Mouse (Mus musculus): ENCODE measurements around the gene Gng3. TPM values are rescaled to one million over a fixed set of nuclear protein-coding genes. Genes with fewer than 3 reads are reported as not detected.

Gene Gng3
- total and polyA plus RNA-seq, 3 experiments = 0.15 to 2.5 TPM; not detected in 1

DNA sequence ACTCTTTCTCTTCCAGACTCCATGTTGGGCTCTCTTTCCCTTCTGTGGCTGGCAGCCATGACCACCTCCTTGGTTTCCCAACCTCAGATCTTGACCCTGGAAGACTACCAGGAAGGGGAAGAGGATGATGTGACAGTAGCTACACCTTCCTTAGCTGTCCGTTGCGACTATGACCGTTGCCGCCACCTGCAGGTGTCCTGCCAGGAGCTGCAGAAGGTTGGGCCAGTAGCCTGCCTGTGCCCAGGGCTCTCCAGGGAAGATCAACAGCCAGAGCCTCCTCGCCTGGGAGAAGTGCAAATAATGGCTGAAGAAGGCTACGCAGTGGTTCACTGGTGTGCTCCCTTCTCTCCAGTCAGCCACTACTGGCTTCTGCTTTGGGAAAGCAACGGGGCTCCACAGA lies 12.6 kb upstream of the Gng3 start:
- DNase-seq (ENCODE audit: low read depth, low spot score) = no peak
- Histone ChIP-seq H3K27ac (ENCODE audit: control insufficient read depth, low read depth, low read length) (no peak overlapping the region), H3K27me3 (ENCODE audit: control insufficient read depth in 1 of 2, insufficient read depth in 2 of 2, low read length in 2 of 2) (no peaks in the 10 kb centered on the region), H3K9ac (ENCODE audit: control insufficient read depth, low read depth, low read length, poor library complexity, severe bottlenecking) (no peak overlapping the region), H3K9me3 (replicated peaks; ENCODE audit: insufficient read depth, low read length) (no peaks in the 10 kb centered on the region), H3K79me2 (ENCODE audit: control insufficient read depth, insufficient read depth, low read length, poor library complexity) (no peaks in the 10 kb centered on the region), H3K36me3 (ENCODE audit: control insufficient read depth in 1 of 2, insufficient read depth in 2 of 2, low read length in 2 of 2) (no peaks in the 10 kb centered on the region; a peak in 1 of 4 replicates), H3K4me1 (ENCODE audit: control insufficient read depth in 1 of 2, insufficient read depth in 2 of 2, low read length in 2 of 2) (no peaks in the 10 kb centered on the region), H3K4me3 (ENCODE audit: control insufficient read depth in 1 of 2, insufficient read depth in 1 of 2, low read depth in 2 of 2, low read length in 2 of 2) (no peak overlapping the region)
- TF ChIP-seq TAL1 (IDR thresholded peaks at IDR 0.05; ENCODE audit: low read length) (no peak), ZKSCAN1 (IDR thresholded peaks at IDR 0.05; ENCODE audit: low read depth, low read length) (no peak), CHD2 (IDR thresholded peaks at IDR 0.05; ENCODE audit: low read length) (no peak), HCFC1 (IDR thresholded peaks at IDR 0.05; ENCODE audit: low read depth, low read length) (no peak), EP300 (IDR thresholded peaks at IDR 0.05; ENCODE audit: low read depth in 1 of 2, low read length in 2 of 2) (no peak), KAT2A (conservative IDR thresholded peaks at IDR 0.05; ENCODE audit: low read depth, low read length) (no peak), TBP (IDR thresholded peaks at IDR 0.05; ENCODE audit: low read depth, low read length) (no peak), E2F4 (IDR thresholded peaks at IDR 0.05; ENCODE audit: borderline replicate concordance, low read depth, low read length) (no peak), MYC (IDR thresholded peaks at IDR 0.05; ENCODE audit: low read depth, low read length) (no peak), POLR2AphosphoS2 (IDR thresholded peaks at IDR 0.05; ENCODE audit: low read length) (no peak), USF2 (IDR thresholded peaks at IDR 0.05; ENCODE audit: borderline replicate concordance in 1 of 2, insufficient read depth in 1 of 2, low read depth in 1 of 2, low read length in 2 of 2) (no peak), SMC3 (IDR thresholded peaks at IDR 0.05; ENCODE audit: low read depth, low read length) (no peak), RCOR1 (IDR thresholded peaks at IDR 0.05; ENCODE audit: low read depth, low read length) (no peak), UBTF (IDR thresholded peaks at IDR 0.05; ENCODE audit: borderline replicate concordance, insufficient read depth, low read depth, low read length) (no peak), POLR2AphosphoS5 (IDR thresholded peaks at IDR 0.05; ENCODE audit: borderline replicate concordance, low read depth, low read length) (no peak), POLR2A (IDR thresholded peaks at IDR 0.05; ENCODE audit: control insufficient read depth in 1 of 2, insufficient read depth in 1 of 2, low read depth in 1 of 2, low read length in 2 of 2, poor library complexity in 1 of 2) (no peak), CTCF (IDR thresholded peaks at IDR 0.05 in 2 of 3, conservative IDR thresholded peaks at IDR 0.05 in 1 of 3; ENCODE audit: control insufficient read depth in 1 of 3, insufficient read depth in 1 of 3, low read depth in 2 of 3, low read length in 3 of 3, poor library complexity in 1 of 3, severe bottlenecking in 1 of 3) (no peak), NELFE (IDR thresholded peaks at IDR 0.05; ENCODE audit: low read depth, low read length) (no peak)

DNA sequence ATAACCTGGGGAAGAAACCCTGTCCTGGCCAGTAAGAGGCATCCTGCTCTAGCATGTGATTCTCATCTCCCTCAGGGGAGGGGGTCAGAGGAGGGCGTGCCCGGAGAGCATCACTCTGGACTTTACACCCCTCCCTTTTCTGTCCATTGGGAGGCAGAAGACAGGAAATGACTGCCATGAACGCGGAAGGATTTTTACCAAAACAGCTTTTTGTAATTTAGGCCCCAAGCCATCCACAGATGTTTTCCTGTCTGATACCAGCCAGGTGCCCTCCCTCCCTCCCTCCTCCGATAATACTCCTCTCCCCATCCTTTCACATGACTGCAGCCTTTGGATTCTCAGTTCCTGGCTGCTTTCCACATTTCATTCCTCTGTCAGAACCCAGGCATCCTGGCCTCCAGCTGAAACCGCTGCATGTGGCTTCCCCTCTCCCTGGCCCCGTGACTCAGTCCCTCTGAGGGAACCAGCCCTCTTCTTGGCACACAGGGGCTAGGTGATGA lies 11.5 kb upstream of the Gng3 start, which contains the start of gene Lrrn4cl:
Gene Lrrn4cl, plus strand, starts transcription at position 367 of the 500 bp plus-strand sequence.
- Histone ChIP-seq H3K79me2 (ENCODE audit: control insufficient read depth, insufficient read depth, low read length, poor library complexity) (no peaks in the 10 kb centered on the region), H3K27me3 (ENCODE audit: control insufficient read depth in 1 of 2, insufficient read depth in 2 of 2, low read length in 2 of 2) (no peaks in the 10 kb centered on the region), H3K27ac (ENCODE audit: control insufficient read depth, low read depth, low read length) (no peak within 1 kb of the TSS), H3K4me1 (ENCODE audit: control insufficient read depth in 1 of 2, insufficient read depth in 2 of 2, low read length in 2 of 2) (no peaks in the 10 kb centered on the region), H3K4me3 (ENCODE audit: control insufficient read depth in 1 of 2, insufficient read depth in 1 of 2, low read depth in 2 of 2, low read length in 2 of 2) (no peak within 1 kb of the TSS), H3K9ac (ENCODE audit: control insufficient read depth, low read depth, low read length, poor library complexity, severe bottlenecking) (no peak within 1 kb of the TSS), H3K9me3 (replicated peaks; ENCODE audit: insufficient read depth, low read length) (no peaks in the 10 kb centered on the region), H3K36me3 (ENCODE audit: control insufficient read depth in 1 of 2, insufficient read depth in 2 of 2, low read length in 2 of 2) (no peaks in the 10 kb centered on the region; a peak in 2 of 4 replicates)
- DNase-seq (ENCODE audit: low read depth, low spot score) = no peak
- TF ChIP-seq CHD1 (IDR thresholded peaks at IDR 0.05; ENCODE audit: low read depth, low read length) (no peak), GATA1 (IDR thresholded peaks at IDR 0.05; ENCODE audit: low read depth, low read length) (no peak), MAZ (IDR thresholded peaks at IDR 0.05; ENCODE audit: low read depth, low read length) (no peak), POLR2AphosphoS5 (IDR thresholded peaks at IDR 0.05; ENCODE audit: borderline replicate concordance, low read depth, low read length) (no peak), CTCF (IDR thresholded peaks at IDR 0.05 in 2 of 3, conservative IDR thresholded peaks at IDR 0.05 in 1 of 3; ENCODE audit: control insufficient read depth in 1 of 3, insufficient read depth in 1 of 3, low read depth in 2 of 3, low read length in 3 of 3, poor library complexity in 1 of 3, severe bottlenecking in 1 of 3) (no peak), CHD2 (IDR thresholded peaks at IDR 0.05; ENCODE audit: low read length) (no peak)
